ENCODE assay signal across 20 mouse cellular contexts in genomic region chr8:35890083-35890482, GRCm38 (mm10).
DNase-seq lines count a peak whose midpoint lies in the region; ATAC-seq and TF ChIP-seq lines count a peak whose summit lies in the region.
"Had no signal": no experiment of that assay in that cellular context is flagged by ENCODE, and none has a peak within 500 bp of the region (broad histone marks: within the 10 kb centered on the region; RNA-seq: fewer than 3 reads in every experiment).

No protein-coding gene starts in this region.

- no peak overlapping the region for H3K4me2 ChIP-seq in kidney, embryonic 14.5 days (replicated peaks; ENCODE audit: low read depth, low read length)
- peak overlapping the region; percentile 34; the same call in 1 of the 2 replicates for H3K4me2 ChIP-seq in CH12.LX (ENCODE audit: insufficient read depth, low read depth, poor library complexity, severe bottlenecking)
- H3K4me2 ChIP-seq: embryonic facial prominence, embryonic 12.5 days; forebrain, embryonic 13.5 days; forebrain, embryonic 15.5 days had no signal

- H3K27me3 ChIP-seq in kidney, embryonic 14.5 days (ENCODE audit: control insufficient read depth, insufficient read depth, low read length): no peaks in the 10 kb centered on the region
- H3K27me3 ChIP-seq in CH12.LX (replicated peaks): peaks cover 4% of the 10 kb centered on the region
- H3K27me3 ChIP-seq: embryonic facial prominence, embryonic 12.5 days; forebrain, embryonic 13.5 days; forebrain, embryonic 15.5 days had no signal

- no peak for TF ChIP-seq RAD21 in CH12.LX (IDR thresholded peaks at IDR 0.05; ENCODE audit: low read depth, low read length)

- no peaks in the 10 kb centered on the region for H3K79me2 ChIP-seq in CH12.LX (replicated peaks; ENCODE audit: control insufficient read depth, extremely low read depth, insufficient read depth, poor library complexity, severe bottlenecking)

- H3K4me3 ChIP-seq in kidney, embryonic 14.5 days (ENCODE audit: low read length): no peak overlapping the region
- no peak overlapping the region for H3K4me3 ChIP-seq in CH12.LX (replicated peaks in 1 of 3; ENCODE audit: low read depth in 2 of 3, low read length in 2 of 3, poor library complexity in 1 of 3)
- H3K4me3 ChIP-seq: embryonic facial prominence, embryonic 10.5 days; embryonic facial prominence, embryonic 12.5 days; forebrain, embryonic 13.5 days; forebrain, embryonic 15.5 days had no signal

- no peaks in the 10 kb centered on the region for H3K9me3 ChIP-seq in kidney, embryonic 14.5 days (ENCODE audit: control insufficient read depth, low read length)
- peaks cover 5% of the 10 kb centered on the region for H3K9me3 ChIP-seq in CH12.LX (replicated peaks; ENCODE audit: low read length)
- H3K9me3 ChIP-seq: embryonic facial prominence, embryonic 12.5 days; forebrain, embryonic 15.5 days had no signal

- no peak for DNase-seq in kidney, postnatal 10 days
- DNase-seq in A20 (ENCODE audit: low read depth, low spot score) (peak; percentile 2), CH12.LX (ENCODE audit: extremely low read depth) (no peak)
- DNase-seq in layer of hippocampus, adult 11-12 months (ENCODE audit: low spot score): no peak
- DNase-seq: adrenal gland, adult 2 months; adrenal gland, postnatal 10 days; adrenal gland, postnatal 25 days; B cell, adult 2 months; cerebellum, adult 11 months; cerebellum, adult 2 months; cerebellum, adult 9-10 months; cerebellum, postnatal 10 days; cerebellum, postnatal 25 days; forebrain, postnatal 0 days had no signal

- WGBS in kidney, embryonic 14.5 days: 50% methylated on average over 4 of the region's 4 CpGs

- no peak overlapping the region for H3K27ac ChIP-seq in kidney, embryonic 14.5 days (ENCODE audit: low read depth, low read length)
- no peak overlapping the region for H3K27ac ChIP-seq in CH12.LX (ENCODE audit: insufficient read depth, low read depth)
- H3K27ac ChIP-seq: embryonic facial prominence, embryonic 10.5 days; embryonic facial prominence, embryonic 12.5 days; forebrain, embryonic 13.5 days; forebrain, embryonic 15.5 days had no signal

- dilution Hi-C loops in CH12.LX (cut with MboI; ENCODE audit: extremely low pct_ligation_motif_present, extremely low pct_unique_long_range_greater_than_20kb, low sequenced_read_pairs): no loop called here

- H3K9ac ChIP-seq in kidney, embryonic 14.5 days (ENCODE audit: low read depth, low read length): no peak overlapping the region
- no peak overlapping the region for H3K9ac ChIP-seq in CH12.LX (ENCODE audit: insufficient read depth, low read depth)
- H3K9ac ChIP-seq: embryonic facial prominence, embryonic 12.5 days; forebrain, embryonic 13.5 days; forebrain, embryonic 15.5 days; forebrain, postnatal 0 days had no signal

- peak; percentile 66; the same call in 1 of the 2 replicates for ATAC-seq in kidney, embryonic 14.5 days (ENCODE audit: low FRiP score, low TSS enrichment)
- ATAC-seq: CD4-positive, CD25-positive, alpha-beta regulatory T cell, adult 4 months; forebrain, embryonic 13.5 days; forebrain, embryonic 15.5 days; forebrain, postnatal 0 days had no signal

- in situ Hi-C loops in CH12.LX (cut with MboI; ENCODE audit: low pct_ligation_motif_present, low pct_unique_long_range_greater_than_20kb, low sequenced_read_pairs): no loop called here

- 0 out of 2 replicates have a peak, but pooled peaks cover 7% of the 10 kb centered on the region for H3K4me1 ChIP-seq in kidney, embryonic 14.5 days (ENCODE audit: control insufficient read depth, insufficient read depth, low read length)
- H3K4me1 ChIP-seq in CH12.LX (ENCODE audit: control insufficient read depth in 1 of 2, insufficient read depth in 2 of 2): peaks cover 14 to 30% of the 10 kb centered on the region in 2 experiments
- H3K4me1 ChIP-seq: forebrain, embryonic 13.5 days; forebrain, embryonic 15.5 days had no signal

- no peaks in the 10 kb centered on the region for H3K36me3 ChIP-seq in kidney, embryonic 14.5 days (ENCODE audit: control insufficient read depth, insufficient read depth, low read length)
- H3K36me3 ChIP-seq in CH12.LX (replicated peaks in 1 of 2; ENCODE audit: control insufficient read depth in 1 of 2, insufficient read depth in 1 of 2, low read length in 1 of 2): no peaks in the 10 kb centered on the region
- H3K36me3 ChIP-seq: embryonic facial prominence, embryonic 10.5 days; embryonic facial prominence, embryonic 12.5 days; forebrain, embryonic 15.5 days had no signal

- TF ChIP-seq CTCF in CH12.LX (conservative IDR thresholded peaks at IDR 0.05 in 1 of 2, IDR thresholded peaks at IDR 0.05 in 1 of 2; ENCODE audit: low read depth in 2 of 2, low read length in 2 of 2): no peak

- TF ChIP-seq POLR2A in CH12.LX (IDR thresholded peaks at IDR 0.05; ENCODE audit: low read depth, low read length): no peak

- peak; percentile 49 for TF ChIP-seq EP300 in CH12.LX (IDR thresholded peaks at IDR 0.05; ENCODE audit: low read length)

TF ChIP-seq in CH12.LX, 34 proteins besides CTCF, POLR2A, EP300 and RAD21:
- TF ChIP-seq TCF12 (IDR thresholded peaks at IDR 0.05; ENCODE audit: low read depth, low read length) (no peak), ELF1 (IDR thresholded peaks at IDR 0.05; ENCODE audit: low read depth, low read length) (peak; percentile 26; the same call in 1 of the 2 replicates), MAFK (IDR thresholded peaks at IDR 0.05; ENCODE audit: insufficient replicate concordance, low read length) (0 out of 2 replicates have a peak, but pooled peaks have one; percentile 6)
